Mouse (Mus musculus): ENCODE measurements around the gene Nup214.

DNA sequence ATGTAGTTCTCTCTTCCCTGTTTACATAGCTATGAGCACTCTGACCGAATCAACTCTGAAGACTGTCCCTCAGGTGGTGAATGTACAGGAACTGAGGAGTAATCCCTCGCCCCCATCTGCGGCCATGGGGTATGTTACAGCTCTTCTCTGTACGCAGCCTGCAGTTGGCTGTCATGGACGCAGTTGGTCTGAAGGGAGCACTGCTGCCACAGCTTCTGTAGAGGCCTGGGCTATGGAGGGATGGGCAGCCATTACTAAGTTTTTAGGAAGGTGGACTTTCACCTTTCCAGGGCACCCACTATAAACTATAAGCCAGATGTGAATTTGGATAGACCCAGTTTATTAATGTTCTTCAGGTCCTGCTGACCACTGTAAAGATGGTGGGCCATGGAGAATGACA lies 46.0 kb downstream of the Nup214 start:
- TF ChIP-seq CTCF (IDR thresholded peaks at IDR 0.05; ENCODE audit: borderline replicate concordance, control insufficient read depth, extremely low read depth, insufficient read depth, low read length, poor library complexity) (no peak), POLR2A (IDR thresholded peaks at IDR 0.05; ENCODE audit: control insufficient read depth, extremely low read depth, insufficient read depth, low read length, poor library complexity) (no peak)

Measured in thymus, adult 2 months (tissue).